Mouse (Mus musculus) thymus, adult 2 months (tissue): Measurements from ENCODE around the gene Celf5.

ENCODE experiments used
- CTCF ChIP-seq: fragments of 200-500 bp; IDR thresholded peaks from 2 replicates; pipeline ENCODE4 v1.5.1; 2012; ENCODE audit warnings: mild to moderate bottlenecking, control low read depth, low read length, moderate library complexity, borderline replicate concordance; ENCODE audit not compliant: control insufficient read depth, poor library complexity, insufficient read depth; ENCODE audit errors: extremely low read depth
- POLR2A ChIP-seq: fragments of 200-500 bp; IDR thresholded peaks from 2 replicates; pipeline ENCODE4 v1.6.1; 2012; ENCODE audit warnings: mild to moderate bottlenecking, low read length, control low read depth, moderate library complexity; ENCODE audit not compliant: control insufficient read depth, poor library complexity, insufficient read depth; ENCODE audit errors: extremely low read depth

- TF ChIP-seq CTCF (no peak), POLR2A (no peak)
Observed at GRCm38 (mm10) chr10:81422191-81422590, 60.3 kb downstream of the Celf5 start.
